ENCODE assay signal across 12 mouse cellular contexts in the genomic region with DNA sequence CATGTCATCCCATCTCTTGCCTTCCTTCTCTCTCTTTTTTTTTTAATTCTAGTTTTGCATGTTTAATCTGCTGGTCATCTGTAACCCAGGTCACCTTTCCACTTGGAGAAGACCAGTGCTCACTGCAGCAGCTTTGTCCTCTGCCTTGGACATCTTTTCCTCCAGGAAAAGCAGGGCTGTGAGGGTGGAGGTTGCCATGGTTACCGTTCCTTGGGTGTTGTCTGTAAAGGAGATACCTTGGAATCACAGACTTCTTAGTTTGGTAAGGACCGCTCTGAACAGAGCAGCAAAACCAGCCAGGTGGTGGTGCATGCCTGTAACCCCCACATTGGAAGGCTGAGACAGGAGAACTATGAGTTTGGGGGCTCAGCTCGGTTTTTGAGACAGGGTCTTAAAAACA. TPM values are rescaled to one million over a fixed set of nuclear protein-coding genes. Genes with fewer than 3 reads are reported as not detected.
A peak's percentile ranks its signal among the peaks of the same experiment; 100 is the strongest.
DNase-seq lines count a peak whose midpoint lies in the region.
"Had no signal": no experiment of that assay in that cellular context is flagged by ENCODE, and none has a peak within 500 bp of the region (broad histone marks: within the 10 kb centered on the region; RNA-seq: fewer than 3 reads in every experiment).

No protein-coding gene starts in this region.

- peak; percentile 40 to 58 for DNase-seq in cerebellum, postnatal 10 days
- no peak for DNase-seq in cerebellum, adult 9-10 months
- DNase-seq in layer of hippocampus, adult 11-12 months (ENCODE audit: low spot score): peak; percentile 46
- DNase-seq in layer of hippocampus, postnatal 14 days (ENCODE audit: low spot score in 2 of 2): no peak
- DNase-seq in R1 (ENCODE audit: low read depth, low spot score): peak; percentile 74
- DNase-seq in right cerebral cortex, adult 2 months (ENCODE audit: low spot score in 2 of 2): peak; percentile 73 to 74
- no peak for DNase-seq in kidney, adult 9 months
- no peak for DNase-seq in cerebellum, adult 11-12 months
- DNase-seq: adrenal gland, postnatal 10 days; kidney, adult 18-20 months; kidney, postnatal 36 days; lung, postnatal 14 days had no signal

RNA-seq across cellular contexts. Expression of gene Ano6, which starts 26.9 kb away (rescaled TPM):
- total RNA-seq in layer of hippocampus, postnatal 14 days (2021): 10 to 100 TPM; 22.5 to 29.5 TPM

Comparison
In these comparisons a context has a peak if more than half of its experiments do, and no peak if none do; other contexts are left out.
1. DNase-seq: peak in cerebellum, postnatal 10 days (2 of 2), layer of hippocampus, adult 11-12 months (single experiment), R1 (single experiment) and right cerebral cortex, adult 2 months (2 of 2); none in cerebellum, adult 9-10 months (single experiment), layer of hippocampus, postnatal 14 days (0 of 2), kidney, adult 9 months (single experiment) and cerebellum, adult 11-12 months (single experiment).